Mouse (Mus musculus) right cerebral cortex, postnatal 10 days (tissue): ENCODE measurements at regions not wholly inside any gene's neighbourhood (a gene's known extent, or its start where the extent isn't known, plus 50 kb on each side); places are given as distances from the start of the nearest gene placed in this dataset.
A peak's percentile ranks its signal among the peaks of the same experiment; 100 is the strongest.

Experiments
- DNase-seq, 2 experiments: peaks; one replicate each; pipeline ENCODE4 v3.0.0; 2021; ENCODE audit warnings: low spot score in 2 of 2

DNA sequence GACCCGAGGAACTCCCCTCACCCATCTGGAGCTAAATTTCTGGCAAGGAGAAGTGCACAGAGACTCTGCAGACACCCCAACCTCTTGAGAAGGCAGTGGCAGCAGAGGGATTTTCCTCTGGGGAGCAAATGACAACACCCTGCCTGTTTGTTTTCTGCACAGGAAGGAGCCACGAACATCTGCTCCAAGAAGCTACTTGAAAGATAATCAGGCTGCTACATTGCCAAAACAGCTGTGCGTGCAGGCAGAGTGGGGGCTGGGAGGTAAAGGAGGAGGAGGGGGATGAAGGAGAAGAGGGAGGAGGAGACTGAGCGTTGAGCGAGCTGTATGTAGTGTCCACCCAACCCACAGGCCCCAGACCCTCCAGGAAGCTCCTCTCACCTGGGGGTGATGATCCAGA is 149.0 kb downstream of the Rplp1 start:
- no peak for DNase-seq

DNA sequence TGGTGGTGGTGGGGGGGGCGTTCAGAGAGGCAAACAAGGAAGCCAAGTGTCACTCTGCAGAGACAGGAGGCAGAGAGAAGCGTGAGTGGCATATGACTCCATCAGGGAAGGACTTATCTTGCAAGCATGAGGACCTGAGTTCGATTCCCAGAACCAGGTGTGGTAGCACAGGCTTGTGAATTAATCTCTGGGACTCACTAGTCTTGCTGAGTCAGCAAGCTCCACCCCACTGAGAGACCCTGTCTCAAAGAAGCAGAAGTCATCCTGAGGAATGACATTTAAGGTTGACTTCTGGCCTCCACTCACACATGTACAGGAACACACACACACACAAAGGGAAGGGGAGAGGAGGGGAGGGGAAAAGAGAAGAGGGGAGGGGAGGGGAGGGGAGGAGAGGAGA is 156.5 kb downstream of the Rplp1 start:
- no peak for DNase-seq

DNA sequence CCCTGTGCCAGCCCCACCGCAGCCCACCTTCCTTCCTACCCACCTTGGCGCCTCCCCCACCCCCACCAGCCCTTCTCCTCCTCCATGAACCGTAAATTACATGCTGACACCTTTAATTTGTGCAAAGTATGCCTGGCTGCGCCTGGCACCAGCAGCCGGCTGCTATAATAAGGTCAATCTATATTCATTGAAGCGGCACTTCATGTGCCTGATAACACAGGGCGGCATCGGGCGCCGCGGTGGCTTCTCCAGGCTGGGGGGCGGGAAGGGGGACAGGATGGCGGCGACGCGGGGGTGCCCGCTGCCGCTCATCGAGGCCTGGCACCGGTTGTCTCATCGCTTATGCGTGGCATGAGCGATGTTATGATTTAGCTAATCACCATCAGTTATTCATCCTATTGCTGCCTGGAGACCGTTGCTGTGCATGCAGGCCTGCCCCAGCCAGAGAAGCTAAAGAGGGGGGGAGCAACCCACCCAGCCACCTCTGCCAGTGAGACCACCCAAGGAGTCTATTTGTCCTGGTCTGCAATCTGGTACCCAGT is 157.5 kb downstream of the Rplp1 start:
- DNase-seq, result peak; percentile 58 to 62

DNA sequence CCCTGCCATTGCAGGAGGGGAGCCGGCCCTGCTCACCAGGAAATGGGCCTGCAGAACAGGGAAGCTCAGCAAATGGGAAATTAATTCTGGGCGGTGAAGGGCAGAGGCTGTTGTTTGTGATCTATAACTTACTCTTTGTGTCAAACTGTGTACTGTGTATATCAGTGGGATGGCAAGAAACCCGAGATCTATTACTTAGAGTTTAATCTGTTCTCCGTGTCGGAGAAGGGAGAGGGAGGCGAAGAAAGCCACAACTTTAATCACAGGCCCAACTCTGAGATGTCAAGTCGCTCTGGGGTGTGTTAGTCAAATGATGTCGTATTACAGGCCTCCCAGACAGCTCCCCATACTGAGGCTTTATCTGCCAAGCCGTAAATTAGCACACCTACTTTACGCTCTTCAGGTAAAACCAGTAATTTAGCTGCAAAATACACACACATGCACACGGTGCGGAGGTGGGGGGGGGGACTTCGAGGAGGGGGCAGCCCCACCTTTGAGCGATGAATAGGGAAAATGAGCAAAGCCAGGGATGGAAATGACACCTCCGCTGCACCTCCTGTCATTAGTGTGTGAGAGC is 158.0 kb downstream of the Rplp1 start:
- no peak for DNase-seq

DNA sequence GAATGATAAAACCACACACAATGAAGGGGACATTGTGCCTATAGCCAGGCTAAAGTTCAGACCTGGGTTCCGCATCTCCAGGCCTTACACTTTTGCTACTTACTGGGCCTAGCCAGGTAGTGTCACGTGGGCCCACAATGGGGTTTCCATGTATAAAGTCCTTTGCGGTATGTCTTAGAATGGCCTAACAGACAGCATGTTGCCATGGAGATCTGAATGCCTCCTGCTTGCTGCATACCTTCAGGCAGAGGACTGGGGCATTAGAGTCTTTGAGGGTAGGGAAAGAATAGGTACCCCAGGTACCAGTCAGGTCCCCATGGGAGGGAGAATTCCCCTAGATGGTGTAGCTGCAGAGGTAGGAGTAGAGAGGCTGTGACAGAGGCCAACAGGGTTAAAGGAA is 159.0 kb downstream of the Rplp1 start:
- no peak for DNase-seq

DNA sequence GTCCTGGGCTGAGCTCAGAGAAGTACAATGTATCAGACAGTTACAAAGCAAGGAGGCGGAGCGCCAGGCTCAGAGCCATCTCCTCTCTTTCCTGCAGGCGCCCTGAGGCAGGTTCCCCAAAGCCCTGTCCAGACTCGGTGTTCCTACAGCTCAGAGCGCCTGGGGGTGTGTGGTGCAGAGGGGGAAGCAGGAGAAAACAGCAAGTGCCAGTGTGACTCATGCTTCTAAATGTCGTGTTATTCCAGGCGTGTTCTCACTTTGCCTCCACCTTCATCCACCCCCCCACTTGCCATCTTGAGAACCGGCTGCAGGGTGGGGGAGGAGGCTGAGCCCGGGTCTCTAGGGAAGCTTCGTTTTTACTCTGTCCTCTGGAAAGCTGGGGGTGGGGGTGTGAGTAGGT is 160.5 kb downstream of the Rplp1 start:
- DNase-seq, result peak; percentile 71 to 83

DNA sequence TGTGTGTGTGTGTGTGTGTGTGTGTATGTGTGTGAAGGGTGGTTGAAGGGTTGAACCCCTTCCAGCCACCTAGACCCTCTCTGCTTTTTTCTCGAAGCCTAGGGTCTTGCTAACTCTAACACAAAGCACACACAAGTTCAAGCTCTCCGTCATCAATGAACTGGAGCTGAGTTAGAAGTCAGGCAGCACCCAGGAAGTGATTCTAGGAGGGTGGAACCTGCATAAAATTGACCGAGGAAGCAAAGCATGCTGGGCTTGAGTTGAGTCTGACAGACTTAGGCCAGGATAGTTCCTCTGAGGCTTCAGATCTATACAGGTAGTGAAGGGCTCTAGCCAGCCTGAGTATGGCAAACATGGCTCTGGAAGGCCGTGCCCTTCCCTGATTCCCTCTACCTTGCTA is 165.1 kb downstream of the Rplp1 start:
- no peak for DNase-seq

DNA sequence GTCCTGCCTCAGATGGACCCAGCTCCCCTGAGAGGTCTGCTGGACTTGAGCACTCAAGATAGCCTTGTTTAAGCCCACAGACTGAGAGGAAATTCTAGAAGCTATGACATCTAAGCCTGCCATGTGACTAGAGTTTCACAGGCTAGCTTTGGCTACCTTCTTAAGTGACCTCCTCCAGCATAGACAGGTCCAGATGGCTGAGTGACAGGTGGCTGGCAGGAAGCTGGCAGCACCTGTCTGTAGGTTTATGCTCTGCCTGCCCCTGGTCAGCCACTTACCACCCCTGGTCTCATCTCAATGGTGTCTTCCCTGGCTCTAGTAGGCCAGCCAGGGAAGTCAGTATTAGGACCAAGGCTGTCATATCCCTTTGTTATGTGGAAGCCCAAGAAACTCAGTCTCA is 165.9 kb downstream of the Rplp1 start:
- DNase-seq, result no peak

DNA sequence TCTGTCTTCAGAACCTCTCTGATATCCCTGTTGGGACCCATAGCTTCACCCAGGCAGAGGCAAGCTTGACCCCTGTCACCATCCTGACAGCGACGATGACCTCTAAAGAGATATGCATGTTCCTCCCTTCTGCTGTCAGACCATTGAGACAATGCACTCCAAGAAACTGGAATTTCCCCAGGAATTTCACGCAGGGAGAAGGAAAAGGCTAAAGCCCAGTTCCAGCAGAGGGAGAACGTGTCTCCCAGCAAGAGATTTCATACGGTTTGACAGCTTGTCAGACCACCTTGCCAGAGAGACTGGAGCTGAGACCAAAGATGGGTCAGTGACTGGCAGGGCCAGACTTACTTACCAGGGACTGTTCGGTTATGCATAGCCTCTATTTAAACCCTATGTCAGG is 167.9 kb downstream of the Rplp1 start:
- DNase-seq, result no peak

DNA sequence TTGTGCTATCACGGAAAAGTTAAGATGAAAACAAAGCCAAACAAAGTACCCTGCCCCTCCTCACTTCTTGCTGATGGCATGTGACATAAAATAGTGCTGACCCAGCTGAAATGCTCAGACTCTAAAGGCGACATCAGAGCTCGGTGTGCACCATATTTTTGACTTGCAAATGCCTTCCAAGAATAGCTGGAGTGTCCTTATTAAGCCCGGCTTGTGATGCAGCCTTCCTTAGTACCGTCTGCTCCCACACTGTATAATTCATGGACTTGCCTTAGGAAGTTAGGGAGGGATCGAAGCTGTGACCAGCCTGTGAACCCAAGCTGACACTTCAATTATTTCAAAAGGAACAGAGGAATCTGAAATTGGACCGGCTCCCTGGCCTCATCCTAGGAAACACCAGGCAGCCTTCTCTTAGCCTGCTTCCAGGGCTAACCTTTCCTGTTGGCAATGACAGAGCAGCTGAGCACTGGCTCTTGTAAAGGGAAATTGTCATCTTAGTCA is 169.0 kb downstream of the Rplp1 start:
- DNase-seq, result peak; percentile 51 to 83

DNA sequence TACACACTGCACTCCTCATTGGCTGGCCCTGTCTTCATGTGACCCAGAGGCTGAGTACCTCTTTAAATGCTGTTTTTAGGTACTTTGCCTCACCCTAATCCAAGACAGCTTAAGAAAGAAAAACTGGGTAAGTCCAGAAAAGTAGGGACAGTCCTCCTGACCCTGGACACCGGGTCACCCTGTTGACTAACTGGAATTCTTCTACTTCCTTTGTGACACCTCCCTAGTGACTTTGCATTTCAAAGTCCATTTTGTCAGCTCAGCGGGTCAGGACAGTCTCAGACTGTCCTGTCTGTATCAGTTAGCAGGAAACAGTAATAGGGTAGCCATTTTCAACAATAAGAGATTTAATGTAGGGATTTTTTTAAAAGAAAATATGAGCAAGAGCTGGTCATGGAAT is 180.8 kb downstream of the Rplp1 start:
- DNase-seq, result no peak

DNA sequence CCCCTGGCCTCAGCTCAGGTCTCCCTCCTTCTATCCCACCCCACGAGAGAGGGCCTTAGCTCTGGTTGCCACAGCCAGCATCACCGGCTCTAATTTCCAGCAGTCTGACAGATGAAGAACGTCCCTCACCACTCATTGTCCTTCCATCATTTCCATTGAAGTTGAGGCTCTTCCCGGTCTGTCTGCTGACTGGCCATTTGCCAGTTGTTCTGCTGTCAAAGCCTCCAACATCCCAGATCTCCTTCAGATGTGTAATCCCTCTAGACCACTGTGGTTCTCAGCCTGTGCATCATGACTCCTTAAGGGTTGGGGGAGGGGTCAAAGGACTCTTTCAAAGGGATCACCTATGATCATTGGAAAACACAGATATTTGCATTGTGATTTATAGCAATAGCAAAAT is 181.6 kb downstream of the Rplp1 start:
- no peak for DNase-seq

DNA sequence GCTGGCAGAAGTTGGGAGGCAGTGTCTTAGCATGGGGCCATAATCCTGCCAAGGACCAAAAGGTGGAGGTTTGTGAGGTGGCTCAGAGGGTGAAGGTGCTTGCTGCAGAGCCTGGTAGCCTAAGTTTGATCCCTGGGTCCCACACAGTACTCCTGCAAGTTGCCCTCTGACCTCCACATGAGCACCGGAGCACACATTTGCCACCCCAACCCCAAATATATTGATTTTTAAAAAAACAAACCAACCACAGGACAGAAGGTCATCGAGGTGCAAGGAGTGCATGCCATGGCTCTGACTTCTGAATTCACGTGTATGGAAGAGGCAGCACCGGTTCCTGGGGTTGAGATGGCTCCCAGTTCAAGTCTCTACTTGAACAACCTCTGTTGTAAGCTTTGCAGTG is 186.2 kb downstream of the Rplp1 start:
- DNase-seq, result no peak

DNA sequence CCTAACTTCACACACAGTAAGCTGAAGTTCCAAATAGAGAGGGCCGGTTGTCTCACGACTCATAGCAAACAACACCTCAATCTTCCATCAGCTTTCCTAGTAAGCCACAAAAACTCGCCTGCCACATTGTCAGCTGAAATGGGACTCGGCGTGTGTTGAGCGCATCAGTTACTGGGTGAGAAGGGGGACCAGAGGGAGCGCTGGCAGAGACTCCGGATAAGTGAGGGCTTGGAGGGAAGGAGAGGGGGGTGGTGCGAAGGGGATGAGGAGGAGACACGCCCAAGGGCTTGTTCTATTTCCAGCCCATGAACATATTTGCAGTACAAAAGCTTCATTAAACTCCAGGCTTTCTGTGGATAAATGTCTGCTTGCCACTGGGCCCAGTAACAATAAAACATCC is 186.7 kb downstream of the Rplp1 start:
- DNase-seq, result peak in 1 of 2 experiments; percentile 42

DNA sequence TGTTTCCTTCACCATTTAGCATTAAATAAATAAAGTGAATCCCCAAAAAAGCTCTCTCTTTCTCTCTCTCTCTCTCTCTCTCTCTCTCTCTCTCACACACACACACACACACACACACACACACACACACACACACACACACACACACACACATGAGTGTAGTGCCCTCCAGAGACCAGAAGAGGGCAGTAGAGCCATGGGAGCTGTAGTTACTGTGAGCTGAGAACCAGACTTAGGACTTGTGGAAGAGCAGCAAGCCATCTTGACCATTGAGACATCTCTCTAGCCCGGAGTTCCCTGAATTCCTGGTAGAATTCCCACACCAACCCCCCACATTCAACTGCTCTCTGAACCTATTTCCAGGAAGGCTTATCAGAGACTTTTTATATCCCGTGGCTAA is 190.3 kb downstream of the Rplp1 start:
- DNase-seq, result no peak

DNA sequence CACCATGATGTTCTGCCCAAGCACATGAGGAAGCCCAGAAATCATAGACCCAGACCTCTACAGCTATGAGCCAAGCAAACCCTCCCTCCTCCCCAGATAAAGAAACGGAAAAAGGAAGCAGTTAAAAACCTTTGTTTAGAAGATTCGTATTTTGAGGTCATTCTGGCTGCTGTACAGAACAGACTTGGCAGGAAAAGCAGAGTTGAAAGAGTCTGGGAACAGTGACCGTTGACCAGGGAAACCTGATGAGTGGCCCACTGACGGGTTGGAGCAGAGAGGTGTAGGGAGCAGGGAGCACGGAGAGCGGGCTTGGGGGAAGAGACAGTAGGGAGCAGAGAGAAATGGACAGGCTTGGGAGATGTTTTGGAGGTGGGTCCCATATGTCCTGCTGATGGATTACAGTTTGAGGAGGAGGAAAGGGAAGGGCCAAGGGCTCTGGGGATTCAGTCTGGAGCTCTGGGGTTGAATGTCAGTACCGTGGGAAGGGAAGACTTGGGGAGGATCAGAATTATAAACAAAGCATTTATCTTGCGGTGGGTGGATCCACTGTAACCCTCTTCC is 191.2 kb downstream of the Rplp1 start:
- peak; percentile 49 to 51 for DNase-seq

DNA sequence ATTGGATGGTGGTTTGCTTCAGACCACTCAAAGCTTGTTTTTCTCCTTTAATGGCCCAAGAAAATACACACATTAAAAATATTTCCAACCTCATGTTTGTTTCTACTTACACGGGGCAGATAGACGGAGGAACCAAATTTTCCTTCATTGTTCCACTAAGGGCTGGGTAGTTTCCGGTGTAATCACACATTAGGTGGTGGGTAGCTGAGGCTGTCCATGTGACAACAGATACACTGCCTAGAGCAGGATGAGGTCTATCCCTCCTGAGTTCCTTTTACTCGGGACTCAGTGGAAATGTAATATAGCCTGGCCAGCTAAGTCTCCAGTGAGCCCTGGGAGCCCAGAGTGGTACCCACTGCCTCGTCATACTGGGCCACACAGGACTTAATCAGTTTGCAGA is 192.5 kb downstream of the Rplp1 start:
- DNase-seq, result no peak

DNA sequence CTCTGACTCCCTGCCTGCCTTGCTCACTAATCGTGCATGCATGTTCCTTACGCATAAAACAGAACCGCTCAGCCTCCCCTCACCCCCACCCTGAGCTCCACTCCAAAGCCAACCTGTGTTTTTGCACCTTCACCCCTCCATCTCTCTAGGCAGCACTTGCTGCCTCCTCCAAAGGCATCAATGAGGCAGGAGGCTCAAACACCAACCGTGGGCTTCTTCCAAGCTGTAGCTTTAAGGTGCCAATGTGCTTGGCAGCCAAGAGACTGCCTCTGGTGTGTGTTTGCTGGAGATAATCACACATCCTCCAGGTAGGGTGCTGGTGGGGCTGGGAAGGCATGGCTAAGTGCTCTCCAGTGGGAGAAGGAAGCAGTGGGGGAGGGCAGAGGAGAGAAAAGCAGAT is 193.3 kb downstream of the Rplp1 start:
- DNase-seq, result no peak

DNA sequence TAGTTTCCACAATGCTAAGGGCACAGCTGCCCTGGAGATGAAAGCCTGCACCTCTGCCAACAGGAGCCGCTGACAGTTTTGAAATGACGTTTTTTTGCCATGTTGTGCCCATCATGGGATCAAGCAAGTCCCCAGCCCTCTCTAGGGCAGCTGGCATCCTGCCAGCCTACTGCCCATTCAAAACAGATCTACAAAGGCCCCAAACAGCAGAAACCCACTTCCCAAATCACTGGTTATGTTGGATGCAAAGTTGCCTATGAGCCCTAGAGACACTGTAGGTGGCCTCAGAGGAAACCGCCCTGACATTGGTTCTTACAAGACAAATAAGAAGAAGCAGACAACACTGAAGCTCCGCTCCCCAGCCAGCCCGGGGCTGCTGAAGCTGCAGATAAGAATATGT is 194.1 kb downstream of the Rplp1 start:
- DNase-seq, result no peak

DNA sequence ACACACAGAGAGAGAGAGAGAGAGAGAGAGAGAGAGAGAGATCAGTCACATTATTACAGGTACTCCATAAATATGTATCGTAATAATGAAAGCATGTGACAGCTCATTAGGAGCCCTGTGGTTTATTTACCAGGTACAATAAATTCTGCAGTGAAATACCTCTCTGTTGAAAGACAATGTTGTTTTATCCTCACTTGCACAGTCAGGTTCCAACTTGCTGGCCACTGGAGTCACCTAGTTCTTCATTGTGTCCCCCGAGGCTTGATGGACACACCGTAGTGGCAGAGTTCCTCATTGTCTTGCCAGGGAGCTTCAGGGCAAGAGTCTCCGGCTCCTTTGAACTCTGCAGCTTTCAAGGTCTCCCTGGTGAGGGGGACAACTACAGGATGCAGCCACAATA is 197.6 kb downstream of the Rplp1 start:
- no peak for DNase-seq

DNA sequence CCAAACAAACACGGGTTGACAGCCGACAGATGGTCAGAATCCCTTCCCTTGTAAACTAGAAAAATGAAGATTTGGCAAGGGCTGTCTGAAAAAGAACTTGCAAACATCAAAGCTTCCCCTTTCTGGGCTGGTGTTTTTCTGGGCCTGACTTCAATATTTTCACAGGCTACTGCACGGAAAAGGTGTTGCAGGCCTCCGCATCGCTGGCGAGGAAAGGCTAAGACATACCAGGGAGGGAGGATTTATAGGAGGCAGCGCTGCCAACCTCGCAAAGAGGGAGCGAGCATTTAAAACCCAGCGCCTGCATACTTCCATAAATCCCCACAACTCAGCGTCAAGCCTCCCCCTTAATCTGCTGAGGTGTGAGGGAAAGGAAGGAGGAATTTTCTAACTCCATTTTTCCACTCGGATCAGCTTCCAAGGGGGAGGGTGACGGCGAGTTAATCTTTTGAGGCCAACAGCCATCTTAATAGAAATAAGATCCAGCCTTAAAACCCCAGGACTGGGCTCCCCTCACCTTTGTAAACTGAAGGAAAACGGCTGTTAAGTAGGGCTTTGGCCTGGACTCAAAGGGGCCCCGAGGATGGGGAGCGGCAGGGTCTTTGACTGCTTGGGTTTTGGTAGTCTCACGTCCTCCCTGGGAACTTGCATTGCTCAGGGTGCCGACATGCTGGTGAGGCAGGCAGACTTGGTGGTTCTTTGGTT is 199.9 kb downstream of the Rplp1 start:
- peak; percentile 67 for DNase-seq

DNA sequence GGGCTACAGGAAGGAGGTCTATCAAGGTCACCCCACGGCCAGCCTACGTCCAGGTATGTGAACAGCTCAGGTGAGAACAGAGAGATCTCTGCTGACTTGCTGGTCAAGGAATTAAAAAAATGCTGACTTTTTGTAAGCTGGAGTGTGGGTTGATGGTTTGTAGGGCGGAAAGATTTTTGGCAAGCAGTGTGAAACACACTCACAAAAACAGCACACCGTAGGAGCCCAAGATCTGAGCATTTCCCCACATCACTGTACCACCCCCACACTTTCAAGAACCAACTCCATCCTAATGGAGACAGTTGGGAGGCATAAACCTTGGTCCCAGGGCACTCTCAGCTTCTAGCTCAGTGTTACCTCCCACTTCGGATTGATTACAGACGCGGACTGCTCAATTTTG is 200.5 kb downstream of the Rplp1 start:
- no peak for DNase-seq

DNA sequence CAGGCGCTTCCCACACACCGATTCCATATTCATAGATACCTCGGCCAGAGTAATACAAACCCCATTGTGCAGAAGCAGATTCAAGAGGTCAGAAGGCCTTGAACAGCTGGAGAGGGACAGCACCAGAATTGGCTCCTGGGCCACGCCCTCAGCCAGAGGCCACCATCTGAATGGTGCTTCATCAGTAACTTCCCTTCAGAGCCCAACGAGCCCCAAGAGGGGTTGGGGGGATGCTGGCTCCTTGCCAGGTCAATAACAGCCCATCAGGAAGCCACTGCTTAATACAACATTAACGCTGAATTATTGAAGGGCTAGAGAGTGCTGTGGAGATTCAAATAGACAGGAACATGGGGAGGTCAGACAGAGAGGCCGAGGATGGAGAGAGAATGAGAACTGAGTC is 203.0 kb downstream of the Rplp1 start:
- no peak for DNase-seq
